13 mouse cellular contexts compared by ENCODE assay signal in the genomic region with DNA sequence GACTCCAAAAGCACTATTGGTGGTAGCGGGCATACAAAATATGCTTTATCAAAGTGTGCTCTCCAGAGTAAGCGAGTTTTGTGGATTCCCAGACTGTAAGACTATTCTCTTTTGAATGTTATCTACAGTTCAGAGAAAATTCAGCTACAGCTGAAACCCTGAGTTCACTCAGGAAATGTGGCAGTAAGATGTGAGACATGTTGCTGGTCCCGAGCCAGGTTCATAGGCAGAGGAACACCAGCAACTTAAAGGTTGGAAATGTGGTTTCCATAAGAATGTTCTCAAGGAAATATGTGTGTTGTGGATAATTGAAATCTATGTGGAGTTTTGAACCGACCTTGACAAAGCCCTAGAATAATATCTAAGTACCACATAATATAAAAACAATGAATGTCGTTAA.
DNase-seq lines count a peak whose midpoint lies in the region.
"Had no signal": no experiment of that assay in that cellular context is flagged by ENCODE, and none has a peak within 500 bp of the region (broad histone marks: within the 10 kb centered on the region; RNA-seq: fewer than 3 reads in every experiment).

No protein-coding gene starts in this region.

- DNase-seq in cerebellum, postnatal 25 days: peak; percentile 14 to 45
- no peak for DNase-seq in cerebellum, adult 9-10 months
- DNase-seq in heart, postnatal 4 days: peak; percentile 29
- DNase-seq in heart, adult 11 months: no peak
- peak; percentile 20 for DNase-seq in 3T3-L1 (ENCODE audit: low read depth, low spot score)
- DNase-seq in brain, adult 2 months (ENCODE audit: low read depth, low spot score): peak; percentile 13
- DNase-seq in gastrocnemius, adult 18-20 months (ENCODE audit: low spot score): no peak
- DNase-seq: adrenal gland, adult 8-10 months; adrenal gland, postnatal 36 days; embryo, embryonic 11 days; gastrocnemius, postnatal 36 days; heart, postnatal 36 days; kidney, adult 8-10 months had no signal

Comparison
In these comparisons a context has a peak if more than half of its experiments do, and no peak if none do; other contexts are left out.
1. DNase-seq: peak in cerebellum, postnatal 25 days (2 of 2), heart, postnatal 4 days (single experiment), 3T3-L1 (single experiment) and brain, adult 2 months (single experiment); none in cerebellum, adult 9-10 months (single experiment), heart, adult 11 months (single experiment) and gastrocnemius, adult 18-20 months (single experiment).